Mouse (Mus musculus) neutrophil, adult 5-6 weeks (primary cell): ENCODE measurements around the gene Tut4. TPM values are rescaled to one million over a fixed set of nuclear protein-coding genes. Genes with fewer than 3 reads are reported as not detected.

Experiments used
- ATAC-seq: fragments of 151-379, 151-347 bp; 2 replicates; pipeline ENCODE4 v1.8.0; 2017; ENCODE audit warnings: mild to moderate bottlenecking, moderate TSS enrichment; ENCODE audit not compliant: insufficient number of reproducible peaks, poor library complexity, low FRiP score, severe bottlenecking; ENCODE audit errors: extremely low read depth
- total RNA-seq: library from RNA; stranded (forward); fragments of 200-1000 nt; gene quantifications from 2 replicates; pipeline ENCODE4 v1.2.3, GENCODE M21; 2017

The Tut4 gene
- total RNA-seq, 1 experiment from 2014 or later, result 242 TPM

- ATAC-seq, result no peak
Measured at GRCm38 (mm10) chr4:108473586-108473985, 14.4 kb downstream of the Tut4 start.

GRCm38 (mm10) chr4:108482776-108483175 is 23.6 kb downstream of the Tut4 start:
- no peak for ATAC-seq

GRCm38 (mm10) chr4:108484230-108484629 is 25.0 kb downstream of the Tut4 start:
- ATAC-seq, result no peak

- no peak for ATAC-seq
Measured at GRCm38 (mm10) chr4:108503023-108503422, 43.8 kb downstream of the Tut4 start.

- no peak for ATAC-seq
Measured at GRCm38 (mm10) chr4:108539701-108540100, 80.5 kb downstream of the Tut4 start.

GRCm38 (mm10) chr4:108565026-108565425 is 105.8 kb downstream of the Tut4 start:
- no peak for ATAC-seq

- no peak for ATAC-seq
Measured at GRCm38 (mm10) chr4:108572644-108573043, 113.4 kb downstream of the Tut4 start.

- ATAC-seq, result peak; percentile 99
Measured at GRCm38 (mm10) chr4:108578840-108579742, 119.9 kb downstream of the Tut4 start, which contains the start of the genes Prpf38a and Orc1. Gene Prpf38a, minus strand, starts transcription at chr4:108579336. Gene Orc1, plus strand, starts transcription at chr4:108579423.

- no peak for ATAC-seq
Measured at GRCm38 (mm10) chr4:108579743-108580411, 120.7 kb downstream of the Tut4 start.

- ATAC-seq, result no peak
Measured at GRCm38 (mm10) chr4:108593376-108593775, 134.2 kb downstream of the Tut4 start.

- no peak for ATAC-seq
Measured at GRCm38 (mm10) chr4:108595785-108596184, 136.6 kb downstream of the Tut4 start.

GRCm38 (mm10) chr4:108598306-108598705 is 139.1 kb downstream of the Tut4 start:
- no peak for ATAC-seq

- ATAC-seq, result no peak
Measured at GRCm38 (mm10) chr4:108601870-108602269, 142.6 kb downstream of the Tut4 start.

- ATAC-seq, result no peak
Measured at GRCm38 (mm10) chr4:108608651-108609050, 149.4 kb downstream of the Tut4 start.

Other genes starting within 250 kb of the Tut4 start
- not detected in 2 replicates for gene Zyg11a, start 241.4 kb upstream of the Tut4 start, total RNA-seq
- gene Zyg11b, start 158.3 kb upstream of the Tut4 start, total RNA-seq, result 38.2 and 42.8 TPM in 2 replicates
- 4.5 and 5.5 TPM in 2 replicates for gene Coa7, start 131.3 kb upstream of the Tut4 start, total RNA-seq
- not detected in 2 replicates for gene Shisal2a, start 76.1 kb upstream of the Tut4 start, total RNA-seq
- gene Gpx7, start 52.5 kb upstream of the Tut4 start, total RNA-seq, result 0.61 and 0.70 TPM in 2 replicates
- gene Prpf38a, start 119.9 kb downstream of the Tut4 start, total RNA-seq, result 59.9 and 62.9 TPM in 2 replicates
- not detected in 2 replicates for gene Orc1, start 120.0 kb downstream of the Tut4 start, total RNA-seq
- 59.7 and 79.0 TPM in 2 replicates for gene Cc2d1b, start 160.5 kb downstream of the Tut4 start, total RNA-seq